Mouse (Mus musculus) lung, adult 2 months (tissue): ENCODE results near the gene Kcnc1. TPM values are rescaled to one million over a fixed set of nuclear protein-coding genes. Genes with fewer than 3 reads are reported as not detected.

Experiments
- DNase-seq: peaks from one replicate; pipeline ENCODE4 v3.0.0; 2022
- H3K4me1 ChIP-seq: fragments of 200-500 bp; 2 replicates; pipeline ENCODE4 v1.6.1; 2011; ENCODE audit warnings: low read length; ENCODE audit not compliant: control insufficient read depth, insufficient read depth
- H3K4me3 ChIP-seq: fragments of 200-500 bp; replicated peaks from 2 replicates; pipeline ENCODE3; 2011; ENCODE audit warnings: low read depth, mild to moderate bottlenecking, control low read depth, low read length; ENCODE audit errors: extremely low read depth
- CTCF ChIP-seq: fragments of 200-500 bp; IDR thresholded peaks from 2 replicates; pipeline ENCODE4 v1.5.1; 2011; ENCODE audit warnings: mild to moderate bottlenecking, low read length, control low read depth; ENCODE audit not compliant: insufficient read depth
- POLR2A ChIP-seq: fragments of 200-500 bp; IDR thresholded peaks from 2 replicates; pipeline ENCODE4 v1.6.1; 2011; ENCODE audit warnings: low read depth, mild to moderate bottlenecking, control low read depth, low read length, borderline replicate concordance; ENCODE audit errors: extremely low read depth
- WGBS: fragments of 180-500 bp; shearing (Covaris S2); methylation state at CpG from one replicate; pipeline ENCODE4 v1.1.7; 2018; 5-methylcytosine and 5-hydroxymethylcytosine counted together
- polyA plus RNA-seq: library from polyadenylated mRNA; depleted of rRNA; stranded (reverse); fragments of >200 nt; gene quantifications from 2 replicates; pipeline ENCODE4 v1.2.3, GENCODE M21; 2012

Gene Kcnc1
- polyA plus RNA-seq, 1 experiment = 0.40 TPM

GRCm38 (mm10) chr7:46466422-46466981 is 70.2 kb downstream of the Kcnc1 start:
- 58% methylated on average over 7 of the region's 7 CpGs for WGBS
- Histone ChIP-seq H3K4me1 (no peaks in the 10 kb centered on the region), H3K4me3 (no peak overlapping the region)
- TF ChIP-seq CTCF = no peak
- no peak for TF ChIP-seq POLR2A
- no peak for DNase-seq

- no peak overlapping the region for H3K4me3 ChIP-seq
- TF ChIP-seq CTCF (no peak), POLR2A (no peak)
- WGBS = 76% methylated on average over 3 of the region's 3 CpGs
- H3K4me1 ChIP-seq = no peaks in the 10 kb centered on the region
- no peak for DNase-seq
These were observed 73.2 kb downstream of the Kcnc1 start for GRCm38 (mm10) chr7:46469542-46469941.

- no peak overlapping the region for H3K4me3 ChIP-seq
- no peaks in the 10 kb centered on the region for H3K4me1 ChIP-seq
- no peak for DNase-seq
- WGBS = 69% methylated on average over 7 of the region's 7 CpGs
- TF ChIP-seq CTCF (no peak), POLR2A (no peak)
These were observed 74.9 kb downstream of the Kcnc1 start for GRCm38 (mm10) chr7:46471054-46471737.

- no peak for DNase-seq
- Histone ChIP-seq H3K4me3 (no peak overlapping the region), H3K4me1 (no peaks in the 10 kb centered on the region)
- 47% methylated on average over 9 of the region's 9 CpGs for WGBS
- TF ChIP-seq CTCF (no peak), POLR2A (no peak)
These were observed 76.8 kb downstream of the Kcnc1 start for GRCm38 (mm10) chr7:46473141-46473540.

- 79% methylated on average over 5 of the region's 5 CpGs for WGBS
- TF ChIP-seq CTCF (no peak), POLR2A (no peak)
- no peak for DNase-seq
- no peaks in the 10 kb centered on the region for H3K4me1 ChIP-seq
- H3K4me3 ChIP-seq = no peak overlapping the region
These were observed 79.2 kb downstream of the Kcnc1 start for GRCm38 (mm10) chr7:46475464-46475863.

GRCm38 (mm10) chr7:46477456-46477855 is 81.2 kb downstream of the Kcnc1 start:
- DNase-seq = no peak
- H3K4me3 ChIP-seq = no peak overlapping the region
- TF ChIP-seq POLR2A = no peak
- TF ChIP-seq CTCF = no peak
- H3K4me1 ChIP-seq = 0 out of 2 replicates have a peak, but pooled peaks cover 3% of the 10 kb centered on the region
- 95% methylated on average over 3 of the region's 3 CpGs for WGBS

GRCm38 (mm10) chr7:46479793-46480192 is 83.5 kb downstream of the Kcnc1 start:
- Histone ChIP-seq H3K4me3 (no peak overlapping the region), H3K4me1 (0 out of 2 replicates have a peak, but pooled peaks cover 3% of the 10 kb centered on the region)
- TF ChIP-seq CTCF (no peak), POLR2A (no peak)
- no peak for DNase-seq
- WGBS = 64% methylated on average over 6 of the region's 6 CpGs

GRCm38 (mm10) chr7:46482099-46482531 is 85.8 kb downstream of the Kcnc1 start:
- WGBS = 53% methylated on average over 2 of the region's 2 CpGs
- Histone ChIP-seq H3K4me3 (no peak overlapping the region), H3K4me1 (0 out of 2 replicates have a peak, but pooled peaks cover 3% of the 10 kb centered on the region)
- no peak for DNase-seq
- no peak for TF ChIP-seq CTCF
- no peak for TF ChIP-seq POLR2A

GRCm38 (mm10) chr7:46483050-46483449 is 86.8 kb downstream of the Kcnc1 start:
- TF ChIP-seq POLR2A = no peak
- no peak for TF ChIP-seq CTCF
- no peak overlapping the region for H3K4me3 ChIP-seq
- H3K4me1 ChIP-seq = 0 out of 2 replicates have a peak, but pooled peaks cover 3% of the 10 kb centered on the region
- DNase-seq = no peak
- 85% methylated on average over 10 of the region's 10 CpGs for WGBS

- WGBS = 68% methylated on average over 6 of the region's 6 CpGs
- TF ChIP-seq CTCF (no peak), POLR2A (no peak)
- DNase-seq = no peak
These were observed 87.9 kb downstream of the Kcnc1 start for GRCm38 (mm10) chr7:46484223-46484622.

More at GRCm38 (mm10) chr7:46484223-46484622, 87.9 kb downstream of the Kcnc1 start:
- Histone ChIP-seq H3K4me1 (0 out of 2 replicates have a peak, but pooled peaks cover 3% of the 10 kb centered on the region), H3K4me3 (no peak overlapping the region)
